In the genomic region with DNA sequence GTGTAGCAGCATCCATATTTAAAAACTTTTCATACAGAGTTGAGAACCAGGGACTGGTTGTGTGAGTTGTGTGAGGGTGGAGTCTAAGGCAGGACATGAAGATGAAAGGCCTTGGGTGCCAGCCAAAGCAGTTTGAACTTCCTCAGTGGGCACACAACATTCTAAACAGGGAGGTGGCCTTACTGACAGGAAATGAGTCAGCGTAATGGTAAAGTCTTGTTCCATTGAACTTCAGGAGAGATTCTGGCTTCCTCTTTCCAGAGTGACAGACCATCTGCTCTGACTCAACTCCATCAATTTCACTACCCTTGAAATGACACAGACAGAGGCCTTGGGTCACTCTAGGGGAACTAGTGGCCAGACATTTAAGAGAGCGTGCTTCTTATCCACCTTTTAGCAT, we compare ENCODE assay signal across 7 mouse cellular contexts.
A peak's percentile ranks its signal among the peaks of the same experiment; 100 is the strongest.
DNase-seq lines count a peak whose midpoint lies in the region; ATAC-seq and TF ChIP-seq lines count a peak whose summit lies in the region.

No protein-coding gene starts in this region.

- ATAC-seq in megakaryocyte, adult 5-6 weeks (ENCODE audit: poor library complexity, severe bottlenecking) = peak; percentile 91

- WGBS in bone marrow, adult 2 months = 9% methylated on average over 2 of the region's 2 CpGs

- no peak for TF ChIP-seq CTCF in bone marrow, adult 2 months (IDR thresholded peaks at IDR 0.05; ENCODE audit: control insufficient read depth, insufficient read depth, low read length)

- H3K27ac ChIP-seq in bone marrow, adult 2 months (ENCODE audit: control insufficient read depth, insufficient read depth, low read depth, low read length, poor library complexity) = peak overlapping the region; percentile 45; the same call in 1 of the 2 replicates

- no peaks in the 10 kb centered on the region; the same call in 1 of the 2 replicates for H3K4me1 ChIP-seq in bone marrow, adult 2 months (ENCODE audit: control insufficient read depth, insufficient read depth, low read length)

- no peak overlapping the region for H3K4me3 ChIP-seq in bone marrow, adult 2 months (replicated peaks; ENCODE audit: control insufficient read depth, low read depth, low read length)

- DNase-seq in right cerebral cortex, postnatal 14 days = peak; percentile 25
- DNase-seq in right cerebral cortex, postnatal 36 days (ENCODE audit: low spot score in 2 of 2) = no peak
- peak; percentile 22 for DNase-seq in heart, postnatal 4 days
- no peak for DNase-seq in cerebellum, adult 9-11 months
- DNase-seq in layer of hippocampus, postnatal 25 days (ENCODE audit: extremely low spot score in 1 of 2, low spot score in 1 of 2) = no peak

- TF ChIP-seq POLR2A in bone marrow, adult 2 months (IDR thresholded peaks at IDR 0.05; ENCODE audit: borderline replicate concordance, control insufficient read depth, low read depth, low read length) = no peak

Comparison
In these comparisons a context has a peak if more than half of its experiments do, and no peak if none do; other contexts are left out.
1. DNase-seq: peak in right cerebral cortex, postnatal 14 days (single experiment) and heart, postnatal 4 days (single experiment); none in right cerebral cortex, postnatal 36 days (0 of 2), cerebellum, adult 9-11 months (single experiment) and layer of hippocampus, postnatal 25 days (0 of 2).